Mouse (Mus musculus): ENCODE measurements around the gene Pex7.

DNA sequence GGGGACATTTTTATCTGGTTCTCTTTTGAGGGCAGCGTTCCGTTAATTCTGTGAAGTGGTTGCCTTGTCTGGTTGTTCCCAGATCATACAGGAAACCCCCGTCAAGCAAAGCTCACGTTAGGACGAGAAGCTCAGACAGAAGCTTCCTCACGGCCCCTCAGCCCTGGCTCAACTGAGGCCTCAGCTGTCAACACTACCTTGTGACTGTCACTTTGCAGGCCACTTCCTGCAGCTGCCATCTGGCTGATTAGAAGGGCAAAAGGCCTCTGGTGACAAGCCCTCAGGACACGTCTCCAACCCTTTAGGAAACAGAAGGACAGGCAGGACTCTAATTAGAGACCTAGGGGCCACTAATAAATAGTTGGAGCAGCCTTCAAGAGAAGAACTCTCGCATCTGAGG is 92.1 kb downstream of the Pex7 start:
- TF ChIP-seq POLR2A (IDR thresholded peaks at IDR 0.05; ENCODE audit: insufficient read depth, low read length): no peak
- no peak for TF ChIP-seq CTCF (IDR thresholded peaks at IDR 0.05; ENCODE audit: low read depth, low read length)
- no peak for TF ChIP-seq EP300 (IDR thresholded peaks at IDR 0.05; ENCODE audit: insufficient read depth, low read depth, low read length)

Measured in ES-Bruce4 (cell line).